Mouse (Mus musculus) cerebellum, postnatal 25 days (tissue): ENCODE measurements around the gene Stk10.

ENCODE experiments used
- DNase-seq, 2 experiments: peaks; one replicate each; pipeline ENCODE4 v3.0.0; 2021; ENCODE audit warnings: mixed read lengths in 2 of 2

The Stk10 gene

GRCm38 (mm10) chr11:32527006-32527405 is 6.1 kb upstream of the Stk10 start:
- DNase-seq: no peak

GRCm38 (mm10) chr11:32530151-32530550 is 3.0 kb upstream of the Stk10 start:
- DNase-seq: peak in 1 of 2 experiments; percentile 21

GRCm38 (mm10) chr11:32531871-32532764 is 987 bp upstream of the Stk10 start, which contains the start of gene Efcab9:
Gene Efcab9, minus strand, starts transcription at chr11:32532081.
- DNase-seq: peak; percentile 35 to 47

- peak; percentile 57 to 65 for DNase-seq
Observed at GRCm38 (mm10) chr11:32533482-32534261, 567 bp downstream of the Stk10 start.

- DNase-seq: no peak
Observed at GRCm38 (mm10) chr11:32534453-32535075, 1.5 kb downstream of the Stk10 start.

- no peak for DNase-seq
Observed at GRCm38 (mm10) chr11:32535646-32536045, 2.5 kb downstream of the Stk10 start.

GRCm38 (mm10) chr11:32536954-32537353 is 3.8 kb downstream of the Stk10 start:
- DNase-seq: no peak

GRCm38 (mm10) chr11:32538435-32538834 is 5.3 kb downstream of the Stk10 start:
- DNase-seq: no peak

- no peak for DNase-seq
Observed at GRCm38 (mm10) chr11:32538846-32539245, 5.7 kb downstream of the Stk10 start.

- no peak for DNase-seq
Observed at GRCm38 (mm10) chr11:32539717-32540116, 6.6 kb downstream of the Stk10 start.

- DNase-seq: no peak
Observed at GRCm38 (mm10) chr11:32540463-32540862, 7.4 kb downstream of the Stk10 start.

GRCm38 (mm10) chr11:32542181-32542580 is 9.1 kb downstream of the Stk10 start:
- DNase-seq: no peak

- DNase-seq: no peak
Observed at GRCm38 (mm10) chr11:32542687-32543411, 9.7 kb downstream of the Stk10 start.

- no peak for DNase-seq
Observed at GRCm38 (mm10) chr11:32544041-32544440, 10.9 kb downstream of the Stk10 start.

- no peak for DNase-seq
Observed at GRCm38 (mm10) chr11:32544497-32544896, 11.4 kb downstream of the Stk10 start.

- DNase-seq: peak in 1 of 2 experiments; percentile 44
Observed at GRCm38 (mm10) chr11:32545605-32546004, 12.5 kb downstream of the Stk10 start.

GRCm38 (mm10) chr11:32546483-32546882 is 13.4 kb downstream of the Stk10 start:
- peak; percentile 81 to 85 for DNase-seq

- DNase-seq: peak in 1 of 2 experiments; percentile 50
Observed at GRCm38 (mm10) chr11:32547391-32547947, 14.4 kb downstream of the Stk10 start.

GRCm38 (mm10) chr11:32548240-32548639 is 15.1 kb downstream of the Stk10 start:
- no peak for DNase-seq

- peak; percentile 75 to 79 for DNase-seq
Observed at GRCm38 (mm10) chr11:32549236-32549635, 16.1 kb downstream of the Stk10 start.

GRCm38 (mm10) chr11:32550102-32550501 is 17.0 kb downstream of the Stk10 start:
- DNase-seq: no peak

GRCm38 (mm10) chr11:32551056-32551455 is 18.0 kb downstream of the Stk10 start:
- DNase-seq: no peak
